Mouse (Mus musculus) thymus, adult 2 months (tissue): ENCODE measurements around the gene Rpl36.

Source experiments
- CTCF ChIP-seq: fragments of 200-500 bp; IDR thresholded peaks from 2 replicates; pipeline ENCODE4 v1.5.1; 2012; ENCODE audit warnings: mild to moderate bottlenecking, control low read depth, low read length, moderate library complexity, borderline replicate concordance; ENCODE audit not compliant: control insufficient read depth, poor library complexity, insufficient read depth; ENCODE audit errors: extremely low read depth
- POLR2A ChIP-seq: fragments of 200-500 bp; IDR thresholded peaks from 2 replicates; pipeline ENCODE4 v1.6.1; 2012; ENCODE audit warnings: mild to moderate bottlenecking, low read length, control low read depth, moderate library complexity; ENCODE audit not compliant: control insufficient read depth, poor library complexity, insufficient read depth; ENCODE audit errors: extremely low read depth

GRCm38 (mm10) chr17:56608699-56609098 lies 4.5 kb upstream of the Rpl36 start:
- no peak for TF ChIP-seq CTCF
- no peak for TF ChIP-seq POLR2A
